Mouse (Mus musculus) limb, embryonic 15.5 days (tissue): ENCODE data around the gene Muc20. TPM values are rescaled to one million over a fixed set of nuclear protein-coding genes. Genes with fewer than 3 reads are reported as not detected.

Experiments
- ATAC-seq: fragments of 200-750 bp; cut with Nextera tagmentation; 2 replicates; pipeline ENCODE4 v1.8.0; 2017; ENCODE audit warnings: low read depth, moderate TSS enrichment; ENCODE audit not compliant: insufficient number of reproducible peaks, low FRiP score, low TSS enrichment
- H3K27ac ChIP-seq: fragments of 300-500 bp; sonication (generic); 2 replicates; pipeline ENCODE4 v1.5.1; 2015; ENCODE audit warnings: moderate library complexity, mild to moderate bottlenecking, inconsistent platforms
- H3K27me3 ChIP-seq: fragments of 300-500 bp; sonication (generic); 2 replicates; pipeline ENCODE4 v1.6.1; 2015; ENCODE audit warnings: inconsistent platforms
- H3K36me3 ChIP-seq: fragments of 300-500 bp; sonication (generic); 2 replicates; pipeline ENCODE4 v1.6.1; 2015; ENCODE audit warnings: inconsistent platforms
- H3K4me1 ChIP-seq: fragments of 300-500 bp; sonication (generic); 2 replicates; pipeline ENCODE4 v1.6.1; 2015; ENCODE audit warnings: inconsistent platforms
- H3K4me2 ChIP-seq: fragments of 300-500 bp; sonication (generic); 2 replicates; pipeline ENCODE4 v1.6.1; 2015; ENCODE audit warnings: mild to moderate bottlenecking, inconsistent platforms
- H3K4me3 ChIP-seq: fragments of 300-500 bp; sonication (generic); 2 replicates; pipeline ENCODE4 v1.5.1; 2015; ENCODE audit warnings: mild to moderate bottlenecking, inconsistent platforms
- H3K9ac ChIP-seq: fragments of 300-500 bp; sonication (generic); 2 replicates; pipeline ENCODE4 v1.6.1; 2015; ENCODE audit warnings: inconsistent platforms
- H3K9me3 ChIP-seq: fragments of 300-500 bp; sonication (generic); 2 replicates; pipeline ENCODE4 v1.6.1; 2016; ENCODE audit warnings: inconsistent platforms
- WGBS: fragments of 180-500 bp; shearing (Covaris S2); methylation state at CpG from one replicate; pipeline ENCODE4 v1.1.7; 2015; 5-methylcytosine and 5-hydroxymethylcytosine counted together
- polyA plus RNA-seq: library from polyadenylated mRNA; unstranded; fragments of >200 nt; fragmentation: Nextera tagmentation; extraction: Ambion mirVana; gene quantifications from 2 replicates; pipeline ENCODE4 v1.2.1, GENCODE M21; 2015

Gene Muc20
- polyA plus RNA-seq, 1 experiment from 2014 or later, result not detected

DNA sequence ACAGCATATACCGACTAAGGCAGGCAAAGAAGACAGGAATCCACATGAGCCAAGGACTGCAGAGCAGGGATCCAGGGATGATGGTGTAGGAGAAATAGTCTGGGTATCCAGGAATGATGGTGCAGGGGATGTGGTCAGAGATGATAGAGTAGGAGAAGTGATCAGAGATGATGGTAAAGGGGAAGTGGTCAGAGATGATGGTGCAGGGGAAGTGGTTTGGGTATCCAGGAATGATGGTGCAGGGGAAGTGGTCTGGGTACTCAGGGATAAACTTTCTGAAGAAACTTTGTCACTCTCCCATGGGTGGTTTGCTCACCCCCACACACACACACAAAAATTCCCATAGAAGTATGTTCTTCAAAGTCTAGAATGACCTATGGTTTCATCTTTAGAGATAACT, 2.1 kb downstream of the Muc20 start:
- no peaks in the 10 kb centered on the region for H3K36me3 ChIP-seq
- 0 out of 2 replicates have a peak, but pooled peaks cover 2% of the 10 kb centered on the region for H3K4me1 ChIP-seq
- WGBS, result 97% methylated on average over 1 of the region's 1 CpGs
- no peaks in the 10 kb centered on the region for H3K9me3 ChIP-seq
- H3K27me3 ChIP-seq, result no peaks in the 10 kb centered on the region
- no peak overlapping the region for H3K4me2 ChIP-seq
- ATAC-seq, result no peak
- H3K4me3 ChIP-seq, result no peak overlapping the region
- H3K27ac ChIP-seq, result no peak overlapping the region
- H3K9ac ChIP-seq, result no peak overlapping the region

DNA sequence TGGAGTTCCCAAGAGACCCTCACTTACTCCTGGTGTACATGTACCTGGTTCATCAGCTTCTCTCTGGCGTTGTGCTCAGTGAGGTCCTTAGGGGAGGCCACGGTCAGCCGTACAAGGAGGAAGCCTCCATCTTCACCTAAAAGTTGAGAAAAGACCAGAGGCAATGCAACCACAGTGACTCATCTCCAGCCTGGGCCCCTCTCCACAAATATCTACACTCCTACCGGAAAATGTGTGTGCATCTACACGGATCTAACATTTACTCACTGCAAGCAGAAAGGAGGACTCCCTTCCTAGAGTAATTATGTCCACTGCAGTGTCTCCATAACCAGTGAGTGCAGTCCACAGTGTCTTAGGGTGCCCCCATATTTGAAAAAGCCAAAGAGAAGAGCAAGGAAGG, 7.2 kb downstream of the Muc20 start:
- 92% methylated on average over 5 of the region's 5 CpGs for WGBS
- no peak for ATAC-seq

DNA sequence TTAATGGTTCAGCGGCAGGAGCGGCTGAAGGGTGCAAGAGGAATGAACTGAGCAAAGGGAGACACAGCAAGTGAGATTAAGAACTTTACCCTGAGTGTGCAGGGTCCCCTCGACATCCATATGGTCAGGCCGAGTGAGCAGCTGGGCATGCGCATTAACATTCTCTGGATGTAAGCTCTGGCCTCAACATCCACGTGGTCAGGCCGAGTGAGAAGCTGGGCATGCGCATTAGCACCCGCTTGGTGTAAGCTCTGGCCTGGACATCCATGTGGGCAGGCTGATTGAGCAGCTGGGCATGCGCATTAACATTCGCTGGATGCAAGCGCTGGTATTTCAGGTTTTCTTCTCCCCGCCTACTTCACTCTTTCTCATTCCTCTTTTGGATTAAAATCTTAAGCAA, 12.4 kb downstream of the Muc20 start:
- H3K27ac ChIP-seq, result no peak overlapping the region
- H3K27me3 ChIP-seq, result no peaks in the 10 kb centered on the region
- ATAC-seq, result no peak
- no peak overlapping the region for H3K4me2 ChIP-seq
- H3K4me3 ChIP-seq, result no peak overlapping the region
- H3K36me3 ChIP-seq, result no peaks in the 10 kb centered on the region
- H3K9me3 ChIP-seq, result no peaks in the 10 kb centered on the region
- no peak overlapping the region for H3K9ac ChIP-seq
- WGBS, result 79% methylated on average over 13 of the region's 13 CpGs
- H3K4me1 ChIP-seq, result no peaks in the 10 kb centered on the region

More for the DNA sequence above, 7.2 kb downstream of the Muc20 start:
- no peak overlapping the region for H3K27ac ChIP-seq
- H3K4me1 ChIP-seq, result no peaks in the 10 kb centered on the region
- H3K27me3 ChIP-seq, result no peaks in the 10 kb centered on the region
- no peak overlapping the region for H3K4me2 ChIP-seq
- H3K36me3 ChIP-seq, result no peaks in the 10 kb centered on the region
- no peak overlapping the region for H3K9ac ChIP-seq
- H3K4me3 ChIP-seq, result no peak overlapping the region
- H3K9me3 ChIP-seq, result no peaks in the 10 kb centered on the region

DNA sequence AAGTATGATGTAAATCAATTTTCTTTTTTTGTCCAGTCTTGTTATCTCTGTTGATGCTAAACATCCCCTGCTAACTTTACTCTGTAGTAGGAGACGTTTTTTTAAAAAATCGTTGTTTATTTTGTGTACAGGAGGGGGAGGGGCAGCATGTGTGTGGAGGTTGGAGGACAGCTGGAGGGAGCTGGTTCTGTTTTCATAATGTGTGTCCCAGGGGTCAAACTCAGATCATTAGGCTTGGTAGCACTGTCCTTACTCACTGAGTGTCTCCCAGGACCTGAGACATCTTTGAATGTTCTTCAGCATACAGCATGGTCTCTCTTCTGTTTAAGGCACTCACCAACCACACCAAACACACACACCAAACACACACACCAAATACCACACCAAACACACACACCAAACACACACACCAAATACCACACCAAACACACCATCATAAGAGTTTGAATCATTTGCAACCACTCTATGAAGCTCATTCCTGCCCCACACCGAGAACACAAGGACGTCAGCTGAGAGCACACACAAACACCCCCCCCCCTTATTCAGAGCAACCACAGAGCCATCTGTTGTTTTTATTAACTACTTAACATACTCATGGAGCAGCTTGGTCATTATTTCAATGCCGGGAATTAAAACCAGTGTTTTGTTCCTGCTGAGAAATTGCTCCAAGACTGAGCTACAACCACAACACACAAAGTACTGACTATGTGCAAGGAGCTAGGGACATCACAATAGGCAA, 13.7 kb downstream of the Muc20 start:
- Histone ChIP-seq H3K9me3 (no peaks in the 10 kb centered on the region), H3K4me1 (no peaks in the 10 kb centered on the region), H3K27me3 (no peaks in the 10 kb centered on the region), H3K9ac (no peak overlapping the region), H3K36me3 (no peaks in the 10 kb centered on the region), H3K27ac (no peak overlapping the region), H3K4me3 (no peak overlapping the region), H3K4me2 (no peak overlapping the region)
- WGBS, result 40% methylated on average over 5 of the region's 5 CpGs
- ATAC-seq, result no peak

DNA sequence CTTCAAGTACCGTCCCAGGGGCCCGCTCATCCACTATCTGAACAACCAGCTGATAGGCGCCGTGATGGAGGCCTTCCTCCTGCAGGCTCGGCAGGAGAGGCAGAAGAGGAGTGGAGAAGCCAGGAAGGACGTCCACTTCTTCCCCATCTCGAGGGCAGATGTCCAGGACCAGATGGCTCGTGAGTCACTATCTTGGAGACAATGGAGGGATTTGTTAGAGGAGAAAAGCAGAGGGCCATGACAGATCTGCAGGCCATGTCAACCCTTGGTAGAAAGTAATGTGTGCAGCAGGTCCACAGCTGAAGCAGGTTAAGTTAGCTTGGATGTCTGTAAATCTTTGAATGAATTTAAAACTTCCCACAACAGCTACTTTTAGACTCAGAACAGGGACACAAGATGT, 18.3 kb downstream of the Muc20 start:
- Histone ChIP-seq H3K27ac (no peak overlapping the region), H3K27me3 (no peaks in the 10 kb centered on the region), H3K36me3 (no peaks in the 10 kb centered on the region), H3K4me1 (no peaks in the 10 kb centered on the region), H3K4me2 (no peak overlapping the region), H3K9me3 (no peaks in the 10 kb centered on the region), H3K9ac (no peak overlapping the region), H3K4me3 (no peak overlapping the region)
- WGBS, result 68% methylated on average over 8 of the region's 8 CpGs
- ATAC-seq, result no peak

DNA sequence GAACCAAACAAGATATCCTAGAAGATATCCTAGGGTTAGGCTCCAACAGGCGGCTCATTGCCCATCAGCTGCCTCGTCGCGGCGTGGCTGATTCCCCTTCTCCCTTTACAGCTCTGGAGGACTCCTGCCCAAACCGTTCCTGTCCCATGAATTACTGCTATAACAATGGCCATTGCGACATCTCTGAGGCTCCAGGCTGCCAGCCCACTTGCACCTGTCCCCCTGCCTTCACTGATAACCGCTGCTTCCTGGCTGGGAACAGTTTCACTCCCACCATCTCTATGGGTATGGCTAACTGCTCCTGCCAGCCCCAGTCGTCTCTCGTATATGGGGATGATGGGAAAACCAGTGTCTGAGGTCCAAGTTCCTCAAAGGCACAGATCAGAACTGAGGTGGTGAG, 20.6 kb downstream of the Muc20 start:
- no peak overlapping the region for H3K9ac ChIP-seq
- H3K27ac ChIP-seq, result no peak overlapping the region
- no peaks in the 10 kb centered on the region for H3K36me3 ChIP-seq
- WGBS, result 68% methylated on average over 10 of the region's 10 CpGs
- H3K27me3 ChIP-seq, result no peaks in the 10 kb centered on the region
- no peak overlapping the region for H3K4me2 ChIP-seq
- H3K9me3 ChIP-seq, result no peaks in the 10 kb centered on the region
- ATAC-seq, result no peak
- H3K4me1 ChIP-seq, result no peaks in the 10 kb centered on the region
- no peak overlapping the region for H3K4me3 ChIP-seq

DNA sequence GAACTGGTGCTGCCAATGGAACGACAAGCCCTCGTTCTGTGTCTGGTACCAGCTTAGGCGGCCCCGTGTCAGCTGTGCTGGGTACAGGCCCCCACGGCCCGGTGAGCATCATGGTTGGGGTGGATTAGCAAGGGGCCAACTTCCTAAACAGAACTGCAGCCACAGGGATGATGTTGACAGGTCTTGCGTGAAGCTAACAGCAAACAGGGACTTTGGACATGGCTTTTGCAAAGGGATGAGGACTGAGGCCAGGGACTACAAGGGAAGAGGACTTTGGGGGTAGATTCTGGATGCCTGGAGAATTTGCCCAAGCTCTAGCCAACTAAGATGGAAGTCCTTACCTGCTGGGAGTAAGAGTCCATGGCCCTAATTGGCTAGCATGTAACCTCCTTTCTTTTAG, 30.3 kb downstream of the Muc20 start:
- no peak overlapping the region for H3K9ac ChIP-seq
- no peak overlapping the region for H3K4me3 ChIP-seq
- H3K36me3 ChIP-seq, result no peaks in the 10 kb centered on the region
- no peaks in the 10 kb centered on the region for H3K27me3 ChIP-seq
- H3K4me1 ChIP-seq, result no peaks in the 10 kb centered on the region
- H3K9me3 ChIP-seq, result no peaks in the 10 kb centered on the region
- no peak overlapping the region for H3K4me2 ChIP-seq
- 90% methylated on average over 7 of the region's 7 CpGs for WGBS
- no peak overlapping the region for H3K27ac ChIP-seq
- ATAC-seq, result no peak

DNA sequence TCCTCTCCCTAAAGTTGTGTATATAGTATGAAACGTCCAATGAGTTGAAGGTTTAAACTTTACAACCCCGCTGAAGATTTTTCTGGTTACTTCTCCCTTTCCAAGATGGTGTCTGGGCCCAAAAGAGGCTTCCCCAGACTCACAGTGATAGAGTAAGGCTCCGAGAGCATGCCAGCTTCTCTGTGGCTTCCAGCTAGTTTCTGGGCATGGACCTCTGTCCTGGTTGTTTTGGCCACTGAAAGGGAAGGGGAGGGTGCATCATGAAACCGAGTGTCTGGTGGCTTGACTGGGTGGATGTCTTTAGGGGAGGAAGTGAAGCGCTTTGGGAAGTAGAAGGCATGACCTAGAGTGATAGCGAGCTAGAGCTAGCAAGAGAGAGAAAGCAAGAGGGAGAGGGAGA, 32.3 kb downstream of the Muc20 start:
- ATAC-seq, result no peak
- Histone ChIP-seq H3K4me3 (no peak overlapping the region), H3K4me2 (no peak overlapping the region), H3K4me1 (no peaks in the 10 kb centered on the region), H3K27me3 (no peaks in the 10 kb centered on the region), H3K9me3 (no peaks in the 10 kb centered on the region), H3K27ac (no peak overlapping the region), H3K9ac (no peak overlapping the region), H3K36me3 (no peaks in the 10 kb centered on the region)
- 73% methylated on average over 6 of the region's 6 CpGs for WGBS

DNA sequence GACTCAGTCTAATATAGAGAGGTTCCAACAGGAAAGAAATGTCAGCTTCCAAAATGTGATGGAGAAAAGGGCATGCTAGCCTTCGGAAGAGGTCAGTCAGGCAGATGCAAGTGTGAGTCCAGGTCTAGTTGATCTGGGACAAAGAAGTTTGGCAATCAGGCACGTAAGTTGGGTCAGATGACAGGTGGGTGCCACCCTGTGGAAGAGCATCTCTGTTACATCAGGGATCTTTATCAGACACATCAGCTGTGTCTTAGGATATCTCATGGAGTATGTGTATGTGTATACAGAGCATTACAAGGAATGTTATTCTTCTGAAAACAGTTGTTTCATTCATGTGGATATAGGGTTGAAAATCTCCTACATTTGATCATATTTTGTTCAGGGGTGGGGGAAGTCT, 32.7 kb downstream of the Muc20 start:
- 88% methylated on average over 2 of the region's 2 CpGs for WGBS
- no peak for ATAC-seq
- Histone ChIP-seq H3K4me3 (no peak overlapping the region), H3K27me3 (no peaks in the 10 kb centered on the region), H3K9ac (no peak overlapping the region), H3K4me1 (no peaks in the 10 kb centered on the region), H3K36me3 (no peaks in the 10 kb centered on the region), H3K4me2 (no peak overlapping the region), H3K27ac (no peak overlapping the region), H3K9me3 (no peaks in the 10 kb centered on the region)

DNA sequence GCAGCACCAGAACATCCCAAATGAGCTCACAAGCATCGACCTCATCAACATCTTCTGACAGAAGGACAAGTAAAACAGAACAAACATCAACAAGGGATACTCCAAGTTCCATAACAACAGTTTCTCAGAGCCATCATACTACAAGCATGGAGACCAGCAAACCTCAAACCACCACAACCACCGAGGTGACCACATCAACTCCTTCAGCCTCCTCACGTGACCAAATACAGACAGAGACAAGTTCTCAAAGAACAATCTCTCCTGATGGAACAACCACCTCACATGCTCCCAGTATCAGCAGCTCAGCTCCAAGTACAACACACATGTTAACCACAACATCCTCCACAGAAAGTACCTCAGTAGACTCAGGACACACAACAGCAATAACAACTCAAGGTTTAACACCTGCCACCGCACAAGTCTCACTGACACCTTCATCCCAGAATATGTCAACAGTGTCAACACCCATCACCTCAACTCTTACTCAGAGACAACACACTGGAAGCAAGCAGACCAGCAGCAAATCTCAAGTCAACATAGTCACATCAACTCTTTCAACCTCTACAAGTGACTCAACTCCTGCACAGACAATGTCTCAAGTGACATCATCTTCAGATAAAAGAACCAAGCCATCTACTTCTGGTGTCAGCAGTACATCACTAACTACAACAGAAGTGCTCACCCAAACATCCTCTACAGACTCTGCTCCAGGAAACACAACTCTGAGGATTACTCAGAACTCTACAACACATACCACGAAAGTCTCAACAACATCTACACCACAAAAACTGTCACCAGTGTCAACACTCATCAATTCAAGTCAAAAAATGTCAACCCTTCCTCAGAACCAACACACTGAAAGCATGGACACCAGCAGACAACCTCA, 46.8 kb downstream of the Muc20 start:
- Histone ChIP-seq H3K27ac (no peak overlapping the region), H3K4me3 (no peak overlapping the region), H3K9ac (no peak overlapping the region), H3K27me3 (no peaks in the 10 kb centered on the region), H3K4me1 (no peaks in the 10 kb centered on the region), H3K4me2 (no peak overlapping the region), H3K36me3 (no peaks in the 10 kb centered on the region), H3K9me3 (no peaks in the 10 kb centered on the region)
- WGBS, result 91% methylated on average over 5 of the region's 5 CpGs
- ATAC-seq, result no peak

DNA sequence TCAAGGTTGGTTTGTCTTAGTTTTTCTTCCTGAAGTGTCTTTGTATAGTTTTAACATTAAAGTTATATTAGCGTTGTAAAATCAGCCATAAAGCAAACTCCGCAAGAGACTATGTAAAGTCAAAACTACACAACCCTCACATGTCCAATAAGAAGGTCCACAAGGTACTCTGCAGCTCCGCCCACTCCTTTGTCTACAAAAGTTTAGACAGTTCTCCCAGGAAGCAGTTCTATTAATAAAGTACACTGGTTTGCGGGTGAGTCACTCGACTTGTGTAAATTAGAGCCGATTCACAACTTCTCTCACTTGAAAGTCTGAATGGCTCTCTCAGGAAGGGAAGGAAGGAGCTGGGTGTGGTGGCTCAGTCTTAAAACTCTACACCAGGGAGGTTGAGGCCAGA, 51.4 kb downstream of the Muc20 start:
- Histone ChIP-seq H3K27ac (no peak overlapping the region), H3K4me2 (no peak overlapping the region), H3K4me3 (no peak overlapping the region), H3K4me1 (no peaks in the 10 kb centered on the region), H3K36me3 (no peaks in the 10 kb centered on the region), H3K9ac (no peak overlapping the region), H3K27me3 (no peaks in the 10 kb centered on the region), H3K9me3 (no peaks in the 10 kb centered on the region)
- WGBS, result 63% methylated on average over 6 of the region's 6 CpGs
- no peak for ATAC-seq

DNA sequence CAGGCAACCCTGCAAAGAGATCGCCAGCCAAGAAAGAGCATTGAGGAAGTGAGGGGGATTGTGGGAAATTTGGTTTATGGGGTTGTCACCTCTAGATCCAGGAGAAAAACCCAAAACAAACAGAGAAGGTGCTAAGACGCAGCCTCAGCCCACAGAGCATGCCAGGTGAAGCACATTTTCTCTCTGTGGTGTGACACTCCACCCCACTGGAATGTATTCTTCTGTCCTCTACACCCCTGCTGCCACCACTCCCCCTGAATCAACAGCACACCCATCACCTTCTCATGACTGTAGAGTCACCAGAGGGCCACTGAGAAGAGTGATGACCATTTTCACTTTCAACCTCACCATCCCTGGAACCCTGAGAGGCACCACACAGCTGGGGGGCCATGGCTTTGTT, 54.5 kb downstream of the Muc20 start:
- Histone ChIP-seq H3K4me3 (no peak overlapping the region), H3K36me3 (no peaks in the 10 kb centered on the region), H3K9ac (no peak overlapping the region), H3K27me3 (no peaks in the 10 kb centered on the region), H3K4me2 (no peak overlapping the region), H3K4me1 (no peaks in the 10 kb centered on the region), H3K27ac (no peak overlapping the region), H3K9me3 (no peaks in the 10 kb centered on the region)
- no peak for ATAC-seq
- 66% methylated on average over 2 of the region's 2 CpGs for WGBS
